Mouse (Mus musculus): ENCODE data around the gene 2210011C24Rik. TPM values are rescaled to one million over a fixed set of nuclear protein-coding genes. Genes with fewer than 3 reads are reported as not detected.
A peak's percentile ranks its signal among the peaks of the same experiment; 100 is the strongest.

Gene 2210011C24Rik
- total RNA-seq (2015), result not detected in 2 replicates
- not detected in 2 replicates for total RNA-seq (2017)

DNA sequence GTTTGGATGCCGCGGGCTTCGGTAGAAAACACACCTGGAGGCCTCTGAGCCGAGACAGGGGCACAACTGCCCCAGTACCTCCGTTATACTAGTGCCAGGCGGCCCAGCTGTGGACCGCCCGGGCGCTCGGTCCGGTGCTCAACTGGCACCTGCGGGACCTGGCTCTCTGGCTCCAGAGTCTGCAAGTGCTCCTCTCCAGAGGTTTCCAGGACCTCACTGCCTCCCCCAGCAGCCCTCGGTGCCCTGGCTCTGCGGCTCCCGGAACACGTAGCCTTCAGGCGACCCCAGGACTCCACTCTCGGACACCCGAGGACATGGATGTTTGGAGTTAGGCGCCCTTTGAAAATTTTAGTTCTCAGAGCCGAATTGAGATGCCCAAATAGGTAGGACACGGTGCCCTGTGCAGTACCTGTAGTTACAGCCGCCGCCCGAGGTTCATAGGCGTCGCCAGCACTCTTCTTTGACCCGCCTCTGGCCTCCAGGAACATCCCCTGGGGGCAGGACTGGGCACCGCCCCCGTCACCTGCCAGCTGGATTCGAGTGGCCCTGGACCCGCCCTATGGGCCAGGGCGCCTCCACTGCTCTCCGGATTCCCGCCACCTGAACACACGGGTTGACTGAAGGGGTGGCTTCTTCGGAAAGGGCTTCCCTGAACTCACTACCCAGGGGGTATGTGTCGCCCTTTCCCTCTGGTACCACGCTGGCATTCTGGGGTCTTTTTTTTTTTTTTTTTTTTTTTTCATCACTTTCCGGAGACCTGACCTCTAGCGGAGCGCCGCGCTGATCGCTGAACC lies at the start of gene 2210011C24Rik:
TSS of gene 2210011C24Rik (minus strand) at position 467 of the 794 bp plus-strand sequence.
- ATAC-seq (ENCODE audit: poor library complexity, severe bottlenecking), result 0 out of 2 replicates have a peak, but pooled peaks have one; percentile 26

GRCm38 (mm10) chr8:84060245-84060644 lies 48.3 kb upstream of the 2210011C24Rik start:
- no peak for ATAC-seq (ENCODE audit: poor library complexity, severe bottlenecking)

- ATAC-seq (ENCODE audit: poor library complexity, severe bottlenecking), result no peak
Observed at GRCm38 (mm10) chr8:84059226-84059625, 47.3 kb upstream of the 2210011C24Rik start.

DNA sequence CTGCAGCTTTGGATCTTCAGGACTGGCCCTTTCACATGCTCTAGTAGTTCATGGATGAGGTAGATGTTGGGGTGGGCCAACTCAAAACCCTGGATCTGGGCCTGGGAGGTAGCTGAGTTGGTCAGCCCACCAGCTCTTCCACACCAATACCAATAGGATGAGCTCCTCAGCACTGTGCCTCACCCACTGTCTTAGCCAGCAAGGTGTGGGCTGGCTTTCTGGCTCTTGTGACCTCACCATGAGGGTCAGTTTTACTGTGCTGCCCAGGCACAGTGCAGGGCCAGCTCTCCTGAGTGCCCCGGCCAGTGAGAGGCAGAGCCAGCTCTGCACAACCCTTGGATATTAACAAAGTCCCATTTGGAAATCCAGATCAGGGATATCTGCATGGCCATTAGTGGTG lies 45.9 kb upstream of the 2210011C24Rik start:
- no peak for ATAC-seq (ENCODE audit: poor library complexity, severe bottlenecking)

DNA sequence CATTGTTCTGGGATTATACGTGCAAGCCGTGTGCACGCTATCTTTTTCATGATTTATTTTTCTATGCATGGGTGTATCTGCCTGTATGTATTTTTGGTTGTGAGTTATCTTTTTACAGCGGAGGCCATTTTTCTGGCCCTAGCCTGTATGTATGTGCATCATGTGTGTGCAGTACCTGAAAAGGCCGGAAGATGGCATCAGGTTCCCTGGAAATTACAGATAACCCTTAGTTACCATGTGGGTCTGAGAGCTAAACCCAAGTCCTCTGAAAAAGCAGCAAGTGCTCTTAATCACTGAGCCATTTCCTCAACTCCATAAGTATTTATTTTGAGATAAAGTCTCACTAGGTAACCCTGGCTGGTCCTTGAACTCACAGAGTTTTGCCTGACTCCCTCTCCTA lies 41.3 kb upstream of the 2210011C24Rik start:
- ATAC-seq (ENCODE audit: poor library complexity, severe bottlenecking), result no peak

DNA sequence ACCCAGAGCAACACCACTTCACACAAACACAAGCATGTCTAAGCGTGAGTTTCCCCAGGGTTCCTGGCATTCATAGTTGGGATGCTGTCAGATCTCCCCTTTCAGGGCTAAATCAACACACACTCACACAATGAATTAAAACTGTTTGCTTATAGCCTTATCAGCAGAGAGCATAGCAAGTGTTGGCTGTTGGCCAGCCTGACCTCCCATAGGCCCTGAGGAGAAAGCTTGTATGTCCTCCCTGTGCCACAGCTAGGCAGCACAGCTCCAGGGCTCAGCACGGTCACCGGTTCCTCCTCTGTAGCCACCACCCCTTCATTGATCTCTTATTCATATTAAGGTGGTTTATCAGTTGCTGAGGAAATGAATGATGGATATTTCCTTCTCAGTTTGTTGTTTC lies 40.8 kb upstream of the 2210011C24Rik start:
- ATAC-seq (ENCODE audit: poor library complexity, severe bottlenecking), result no peak

- ATAC-seq (ENCODE audit: poor library complexity, severe bottlenecking), result no peak
Observed at GRCm38 (mm10) chr8:84048171-84048570, 36.2 kb upstream of the 2210011C24Rik start.

GRCm38 (mm10) chr8:84046505-84046904 lies 34.5 kb upstream of the 2210011C24Rik start:
- ATAC-seq (ENCODE audit: poor library complexity, severe bottlenecking), result no peak

GRCm38 (mm10) chr8:84044900-84045299 lies 32.9 kb upstream of the 2210011C24Rik start, which contains the start of gene Rln3:
Gene Rln3 (minus strand): TSS chr8:84045000.
- ATAC-seq (ENCODE audit: poor library complexity, severe bottlenecking), result no peak

- ATAC-seq (ENCODE audit: poor library complexity, severe bottlenecking), result no peak
Observed at GRCm38 (mm10) chr8:84044103-84044502, 32.1 kb upstream of the 2210011C24Rik start.

GRCm38 (mm10) chr8:84042948-84043342 lies 31.0 kb upstream of the 2210011C24Rik start:
- ATAC-seq (ENCODE audit: poor library complexity, severe bottlenecking), result no peak

GRCm38 (mm10) chr8:84042066-84042947 lies 30.3 kb upstream of the 2210011C24Rik start, which contains the start of gene Il27ra:
Gene Il27ra (minus strand): TSS chr8:84042589.
- ATAC-seq (ENCODE audit: poor library complexity, severe bottlenecking), result peak; percentile 89

GRCm38 (mm10) chr8:84039050-84039449 lies 27.1 kb upstream of the 2210011C24Rik start:
- peak; percentile 64 for ATAC-seq (ENCODE audit: poor library complexity, severe bottlenecking)

- no peak for ATAC-seq (ENCODE audit: poor library complexity, severe bottlenecking)
Observed at GRCm38 (mm10) chr8:84038015-84038414, 26.0 kb upstream of the 2210011C24Rik start.

DNA sequence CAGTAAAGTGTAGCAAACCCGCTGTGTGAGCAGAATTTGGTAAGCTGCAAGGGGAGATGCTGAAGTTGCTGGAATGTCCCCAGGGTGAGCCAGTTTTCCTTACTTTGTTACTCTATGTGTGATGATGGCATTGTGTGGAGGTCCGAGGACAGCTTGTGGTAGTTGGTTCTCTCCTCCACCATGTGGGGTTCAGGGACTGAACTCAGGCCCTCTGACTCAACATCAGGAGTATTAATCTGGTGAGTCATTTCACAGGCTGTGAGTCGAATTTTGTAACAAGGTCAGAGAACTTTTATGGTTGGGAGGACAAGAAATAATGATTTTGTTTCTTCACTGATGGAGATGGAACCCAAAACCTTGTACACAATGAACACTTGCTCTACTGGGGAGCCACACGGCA lies 20.8 kb upstream of the 2210011C24Rik start:
- ATAC-seq (ENCODE audit: poor library complexity, severe bottlenecking), result no peak

DNA sequence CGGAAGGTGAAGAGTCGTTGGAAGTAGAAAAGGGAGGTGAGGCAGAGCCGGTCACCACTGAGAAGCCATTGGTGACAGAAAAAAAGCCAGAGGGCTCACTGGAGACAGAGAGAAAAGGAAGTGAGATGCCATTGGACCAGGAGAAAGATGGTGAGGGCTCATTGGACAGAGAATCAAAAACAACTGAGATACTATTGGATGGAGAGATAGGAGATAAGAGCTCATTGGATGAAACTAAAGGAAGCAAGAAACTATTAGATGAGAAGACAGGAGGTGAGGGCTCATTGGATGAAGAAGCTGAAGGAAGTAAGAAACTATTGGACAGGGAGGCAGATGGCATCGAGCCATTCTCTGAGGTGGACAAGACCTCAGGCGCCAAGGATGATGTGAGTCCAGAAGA lies 17.3 kb upstream of the 2210011C24Rik start:
- no peak for ATAC-seq (ENCODE audit: poor library complexity, severe bottlenecking)

GRCm38 (mm10) chr8:84027449-84027848 lies 15.5 kb upstream of the 2210011C24Rik start:
- ATAC-seq (ENCODE audit: poor library complexity, severe bottlenecking), result no peak

- ATAC-seq (ENCODE audit: poor library complexity, severe bottlenecking), result peak; percentile 68
Observed at GRCm38 (mm10) chr8:84025863-84026262, 13.9 kb upstream of the 2210011C24Rik start.

DNA sequence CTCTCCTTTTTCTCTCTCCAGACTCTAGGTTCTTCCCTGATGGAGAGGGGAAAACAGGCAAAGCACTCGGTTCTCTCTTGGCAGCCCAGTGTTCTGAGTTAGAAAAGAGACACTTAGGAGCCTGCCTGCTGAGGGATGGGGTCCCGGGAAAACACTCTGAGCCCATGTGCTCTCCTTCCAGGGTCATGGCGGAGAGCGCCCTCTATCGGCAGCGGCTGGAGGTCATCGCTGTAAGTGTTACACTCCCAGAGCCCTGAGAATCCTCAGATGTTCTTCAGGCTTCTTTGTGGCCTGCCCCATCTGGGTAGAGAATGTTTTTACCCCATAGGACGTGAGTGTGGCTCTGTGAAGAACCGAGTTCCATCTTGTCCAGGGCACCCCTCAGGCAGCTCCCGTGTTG lies 12.2 kb upstream of the 2210011C24Rik start:
- peak; percentile 53; the same call in 1 of the 2 replicates for ATAC-seq (ENCODE audit: poor library complexity, severe bottlenecking)

- no peak for ATAC-seq (ENCODE audit: poor library complexity, severe bottlenecking)
Observed at GRCm38 (mm10) chr8:84023631-84024030, 11.7 kb upstream of the 2210011C24Rik start.

DNA sequence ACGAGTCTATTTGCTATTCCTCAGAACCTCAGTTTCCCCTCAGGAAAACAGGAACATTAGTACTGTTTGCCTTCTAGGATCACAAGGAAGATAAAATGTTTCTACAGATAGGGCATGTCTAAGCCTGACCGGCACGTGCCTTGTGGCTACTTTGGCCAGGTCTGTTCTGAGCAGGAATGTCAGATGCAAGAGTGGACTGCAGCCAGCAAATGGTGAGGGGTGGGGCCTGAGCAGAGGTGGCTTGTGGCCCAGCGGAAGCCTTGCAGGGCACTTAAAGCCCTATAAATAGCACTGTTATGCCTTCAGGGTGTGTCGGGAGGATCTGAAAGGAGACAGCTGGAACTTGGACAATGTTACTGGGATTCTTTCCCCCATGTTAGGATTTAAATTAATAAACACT lies 11.1 kb upstream of the 2210011C24Rik start:
- ATAC-seq (ENCODE audit: poor library complexity, severe bottlenecking), result no peak

All from megakaryocyte, adult 5-6 weeks (primary cell).